Mouse (Mus musculus) C2C12 (cell line): ENCODE results near the gene Kazald1. TPM values are rescaled to one million over a fixed set of nuclear protein-coding genes. Genes with fewer than 3 reads are reported as not detected.
A peak's percentile ranks its signal among the peaks of the same experiment; 100 is the strongest.
"Not testable (repeated sequence)": the region's sequence is repeated elsewhere in the genome, so short reads cannot be mapped to it uniquely, and the experiment has no call there.

ENCODE experiments used
- H3K27me3 ChIP-seq: one replicate; pipeline ENCODE4 v1.6.1; 2011; ENCODE audit not compliant: control insufficient read depth, insufficient read depth, insufficient read length
- H3K36me3 ChIP-seq: one replicate; pipeline ENCODE4 v1.6.1; 2011; ENCODE audit not compliant: control insufficient read depth, insufficient read depth
- H3K4me3 ChIP-seq: one replicate; pipeline ENCODE4 v1.5.1; 2011; ENCODE audit warnings: mild to moderate bottlenecking, control low read depth; ENCODE audit not compliant: poor library complexity, insufficient read depth, severe bottlenecking
- H3K79me2 ChIP-seq: one replicate; pipeline ENCODE4 v1.6.1; 2011; ENCODE audit not compliant: control insufficient read depth, insufficient read depth
- H3K79me3 ChIP-seq: one replicate; pipeline ENCODE4 v1.6.1; 2011; ENCODE audit warnings: low read depth, control low read depth
- H3ac ChIP-seq: one replicate; pipeline ENCODE3; 2011; ENCODE audit warnings: low read depth; ENCODE audit not compliant: control insufficient read depth, insufficient read length
- CEBPB ChIP-seq: IDR thresholded peaks from one replicate; pipeline ENCODE4 v1.6.1; 2011; ENCODE audit warnings: low read depth, mild to moderate bottlenecking, control low read depth, moderate library complexity
- CTCF ChIP-seq: IDR thresholded peaks from one replicate; pipeline ENCODE4 v1.5.1; 2011; ENCODE audit not compliant: control insufficient read depth, insufficient read depth, insufficient read length
- FOSL1 ChIP-seq: IDR thresholded peaks from one replicate; pipeline ENCODE4 v1.8.0; 2011; ENCODE audit warnings: mild to moderate bottlenecking, low read length; ENCODE audit not compliant: poor library complexity, insufficient read depth, severe bottlenecking
- MAX ChIP-seq: IDR thresholded peaks from one replicate; pipeline ENCODE4 v1.6.1; 2011; ENCODE audit warnings: mild to moderate bottlenecking, control low read depth
- MYOD1 ChIP-seq: IDR thresholded peaks from one replicate; pipeline ENCODE4 v1.6.1; 2011; ENCODE audit warnings: low read depth; ENCODE audit not compliant: control insufficient read depth, insufficient read length
- MYOG ChIP-seq: IDR thresholded peaks from one replicate; pipeline ENCODE4 v1.6.1; 2011; ENCODE audit not compliant: control insufficient read depth, insufficient read length; ENCODE audit errors: extremely low read depth
- USF1 ChIP-seq: IDR thresholded peaks from one replicate; pipeline ENCODE4 v1.6.1; 2011; ENCODE audit warnings: low read depth, mild to moderate bottlenecking, control low read depth, moderate library complexity
- polyA plus RNA-seq: library from polyadenylated mRNA; unstranded; fragments of >200 nt; fragmentation: generic; extraction: Trizol; gene quantifications from one replicate; pipeline ENCODE4 v1.2.1, GENCODE M21; 2012; ENCODE audit warnings: missing spikeins

Kazald1 gene
- polyA plus RNA-seq, 1 experiment, result 7.8 TPM

DNA sequence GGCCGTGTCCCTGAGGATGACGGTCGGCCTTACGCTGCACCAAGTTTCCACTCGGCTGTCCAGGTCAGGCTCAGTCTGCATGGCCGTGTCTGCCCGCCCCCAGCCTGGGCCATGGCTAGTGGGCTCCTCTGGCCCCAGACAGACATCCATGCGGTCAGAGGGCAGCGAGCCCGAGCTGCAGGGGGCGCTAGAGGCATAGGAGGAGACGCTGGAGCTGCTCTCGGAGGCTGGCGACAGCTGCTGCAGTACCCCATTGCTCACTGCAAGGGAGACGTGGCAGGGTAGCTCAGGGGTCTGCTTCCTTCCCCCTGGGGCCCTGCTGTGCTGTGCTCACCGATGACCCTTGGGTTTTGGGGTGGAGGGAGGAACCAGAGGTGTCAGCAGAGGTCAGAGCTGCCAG, 38.2 kb upstream of the Kazald1 start:
- H3K27me3 ChIP-seq, result peaks cover 7% of the 10 kb centered on the region
- no peaks in the 10 kb centered on the region for H3K79me2 ChIP-seq
- H3K4me3 ChIP-seq, result no peak overlapping the region
- H3ac ChIP-seq, result no peak overlapping the region
- H3K36me3 ChIP-seq, result no peaks in the 10 kb centered on the region
- peak; percentile 87 for TF ChIP-seq CTCF
- no peak for TF ChIP-seq MAX
- no peaks in the 10 kb centered on the region for H3K79me3 ChIP-seq

GRCm38 (mm10) chr19:45038198-45038597, 36.8 kb upstream of the Kazald1 start:
- H3ac ChIP-seq, H3K36me3 ChIP-seq, H3K79me2 ChIP-seq, H3K4me3 ChIP-seq, H3K79me3 ChIP-seq, H3K27me3 ChIP-seq: not testable (repeated sequence)

DNA sequence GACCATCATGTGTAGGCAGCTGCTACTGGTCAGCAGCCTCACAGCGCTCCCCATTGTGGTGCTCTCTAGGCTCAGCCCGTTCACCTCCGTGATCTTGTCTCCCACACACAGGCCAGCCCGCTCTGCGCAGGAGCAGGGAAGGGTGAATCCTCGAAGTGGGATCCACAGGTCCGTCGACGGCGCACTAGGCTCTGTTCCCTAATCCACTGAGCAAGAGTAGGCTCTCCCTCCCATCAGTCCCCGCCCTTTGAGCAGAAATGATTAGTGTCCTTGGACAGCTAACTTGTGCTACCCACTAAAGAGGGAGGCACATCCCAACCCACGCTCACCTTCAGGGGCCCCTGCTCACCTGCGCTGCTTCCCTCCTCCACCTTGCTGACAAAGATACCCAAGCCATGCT, 34.8 kb upstream of the Kazald1 start:
- H3K27me3 ChIP-seq, result peaks cover 7% of the 10 kb centered on the region
- H3K4me3 ChIP-seq, result no peak overlapping the region
- no peak for TF ChIP-seq FOSL1
- TF ChIP-seq MAX, result no peak
- no peak for TF ChIP-seq CTCF
- TF ChIP-seq USF1, result no peak
- TF ChIP-seq MYOG, result no peak
- TF ChIP-seq CEBPB, result no peak
- no peak for TF ChIP-seq MYOD1

GRCm38 (mm10) chr19:45044389-45044927, 30.6 kb upstream of the Kazald1 start:
- peaks cover 7% of the 10 kb centered on the region for H3K27me3 ChIP-seq
- peaks cover 8% of the 10 kb centered on the region for H3K79me3 ChIP-seq
- TF ChIP-seq USF1 (no peak), CEBPB (no peak), FOSL1 (no peak), CTCF (no peak), MYOD1 (no peak), MAX (no peak)
- H3K79me2 ChIP-seq, result peaks cover 14% of the 10 kb centered on the region
- no peak overlapping the region for H3K4me3 ChIP-seq
- peaks cover 6% of the 10 kb centered on the region for H3K36me3 ChIP-seq
- no peak overlapping the region for H3ac ChIP-seq

More for the DNA sequence above, 34.8 kb upstream of the Kazald1 start:
- Histone ChIP-seq H3ac (no peak overlapping the region), H3K79me3 (no peaks in the 10 kb centered on the region), H3K36me3 (no peaks in the 10 kb centered on the region), H3K79me2 (no peaks in the 10 kb centered on the region)

- H3ac ChIP-seq, result no peak overlapping the region
- no peak overlapping the region for H3K4me3 ChIP-seq
- H3K36me3 ChIP-seq, result peaks cover 13% of the 10 kb centered on the region
- H3K27me3 ChIP-seq, result peaks cover 3% of the 10 kb centered on the region
- H3K79me3 ChIP-seq, result peaks cover 10% of the 10 kb centered on the region
- no peak for TF ChIP-seq CTCF
- TF ChIP-seq MYOD1, result no peak
- no peak for TF ChIP-seq MYOG
- TF ChIP-seq CEBPB, result no peak
- no peak for TF ChIP-seq USF1
- no peak for TF ChIP-seq MAX
- no peak for TF ChIP-seq FOSL1
- H3K79me2 ChIP-seq, result peaks cover 22% of the 10 kb centered on the region
Measured at GRCm38 (mm10) chr19:45045236-45045635, 29.8 kb upstream of the Kazald1 start.

GRCm38 (mm10) chr19:45045651-45046050, 29.4 kb upstream of the Kazald1 start, which contains the start of gene Pdzd7:
Gene Pdzd7 (minus strand): TSS chr19:45045717.
- no peak for TF ChIP-seq MYOD1
- TF ChIP-seq CEBPB, result no peak
- TF ChIP-seq MAX, result no peak
- TF ChIP-seq CTCF, result no peak
- no peak for TF ChIP-seq MYOG
- H3K79me2 ChIP-seq, result peaks cover 25% of the 10 kb centered on the region
- no peak within 1 kb of the TSS for H3ac ChIP-seq
- peaks cover 15% of the 10 kb centered on the region for H3K36me3 ChIP-seq
- H3K27me3 ChIP-seq, result no peaks in the 10 kb centered on the region
- H3K4me3 ChIP-seq, result peak within 1 kb of the TSS; percentile 68
- H3K79me3 ChIP-seq, result peaks cover 10% of the 10 kb centered on the region
